Mouse (Mus musculus): ENCODE data around the gene Ecsit. TPM values are rescaled to one million over a fixed set of nuclear protein-coding genes. Genes with fewer than 3 reads are reported as not detected.

The Ecsit gene
- polyA plus RNA-seq, 2 experiments: 30.6 to 37.5 TPM

- no peak overlapping the region for H3K4me3 ChIP-seq (replicated peaks; ENCODE audit: low read length)
- no peak for ATAC-seq (ENCODE audit: low FRiP score, low read depth)
- DNase-seq (ENCODE audit: low spot score): no peak
- H3K27me3 ChIP-seq (ENCODE audit: control insufficient read depth, insufficient read depth, low read length): no peaks in the 10 kb centered on the region
- H3K27ac ChIP-seq (replicated peaks; ENCODE audit: low read depth, low read length): no peak overlapping the region
- H3K9ac ChIP-seq (ENCODE audit: low read depth, low read length, severe bottlenecking): no peak overlapping the region
- H3K36me3 ChIP-seq (ENCODE audit: control insufficient read depth, insufficient read depth, low read length): peaks cover 31% of the 10 kb centered on the region
- no peak overlapping the region for H3K4me2 ChIP-seq (replicated peaks; ENCODE audit: low read depth, low read length, severe bottlenecking)
- 86% methylated on average over 4 of the region's 4 CpGs for WGBS
- no peaks in the 10 kb centered on the region for H3K9me3 ChIP-seq (ENCODE audit: control insufficient read depth, low read length)
- H3K4me1 ChIP-seq (ENCODE audit: control insufficient read depth, insufficient read depth, low read length): peaks cover 6% of the 10 kb centered on the region; the same call in 1 of the 2 replicates
- TF ChIP-seq POLR2A (IDR thresholded peaks at IDR 0.05; ENCODE audit: borderline replicate concordance, extremely low read depth, insufficient read depth, insufficient read length): no peak
These were observed 13.0 kb downstream of the Ecsit start for GRCm38 (mm10) chr9:22072276-22072675.

DNA sequence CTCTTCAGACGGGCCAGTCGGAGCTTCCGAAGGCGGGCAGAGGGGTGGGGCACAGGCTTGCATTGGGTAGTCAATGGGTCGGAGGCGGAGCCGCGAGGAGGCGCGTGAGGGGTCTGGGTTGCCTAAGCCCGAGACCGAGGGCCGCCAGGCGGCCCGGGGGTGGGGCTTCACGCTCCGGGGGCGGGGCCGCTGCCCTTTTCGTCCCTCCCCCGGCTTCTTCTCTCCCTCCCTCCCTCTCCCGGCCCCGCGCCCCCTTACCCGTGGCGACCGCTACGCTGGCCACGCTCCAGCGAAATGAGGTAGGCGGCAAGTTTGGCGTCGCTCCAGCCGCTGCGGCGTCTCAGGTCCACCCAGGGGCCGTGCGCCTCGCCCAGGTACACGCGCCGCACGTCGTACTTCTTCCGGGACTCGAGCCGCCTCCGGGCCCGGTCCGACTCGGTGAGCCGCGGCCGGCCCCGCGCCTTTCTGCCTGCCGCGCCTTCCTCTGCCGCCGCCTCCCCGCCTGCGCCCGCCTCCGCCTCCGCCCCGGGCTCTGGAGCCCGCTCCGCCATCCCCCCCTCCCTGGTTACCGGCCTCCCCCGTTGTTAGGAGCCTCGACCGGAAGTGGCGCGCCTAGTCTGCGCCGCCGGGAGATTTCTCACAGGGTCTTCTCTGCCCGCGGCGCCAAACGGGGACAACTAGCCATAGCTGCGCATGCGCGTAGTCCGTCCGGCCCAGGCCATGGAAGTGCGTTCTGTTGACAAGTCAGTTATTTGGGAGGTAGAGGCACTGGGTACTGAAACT lies 14.3 kb downstream of the Ecsit start, which contains the start of the genes Gm49318 and Zfp653:
TSS of gene Gm49318 (minus strand) at position 469 of the 783 bp plus-strand sequence.
TSS of gene Zfp653 (minus strand) at position 586 of the 783 bp plus-strand sequence.
- peak; percentile 98 for DNase-seq (ENCODE audit: low spot score)
- peaks cover 6% of the 10 kb centered on the region; the same call in 1 of the 2 replicates for H3K4me1 ChIP-seq (ENCODE audit: control insufficient read depth, insufficient read depth, low read length)
- H3K27me3 ChIP-seq (ENCODE audit: control insufficient read depth, insufficient read depth, low read length): no peaks in the 10 kb centered on the region
- H3K4me2 ChIP-seq (replicated peaks; ENCODE audit: low read depth, low read length, severe bottlenecking): peak within 1 kb of the TSS; percentile 61
- ATAC-seq (ENCODE audit: low FRiP score, low read depth): peak; percentile 97
- WGBS: under 1% methylated on average over 54 of the region's 87 CpGs
- peak within 1 kb of the TSS; percentile 85 for H3K4me3 ChIP-seq (replicated peaks; ENCODE audit: low read length)
- H3K9me3 ChIP-seq (ENCODE audit: control insufficient read depth, low read length): no peaks in the 10 kb centered on the region
- peaks cover 26% of the 10 kb centered on the region for H3K36me3 ChIP-seq (ENCODE audit: control insufficient read depth, insufficient read depth, low read length)
- TF ChIP-seq POLR2A (IDR thresholded peaks at IDR 0.05; ENCODE audit: borderline replicate concordance, extremely low read depth, insufficient read depth, insufficient read length): peak; percentile 12; the same call in 1 of the 2 replicates
- peak within 1 kb of the TSS; percentile 92 for H3K9ac ChIP-seq (ENCODE audit: low read depth, low read length, severe bottlenecking)
- peak within 1 kb of the TSS; percentile 98 for H3K27ac ChIP-seq (replicated peaks; ENCODE audit: low read depth, low read length)

- Histone ChIP-seq H3K4me1 (ENCODE audit: control insufficient read depth, insufficient read depth, low read length) (peaks cover 6% of the 10 kb centered on the region; the same call in 1 of the 2 replicates), H3K4me3 (replicated peaks; ENCODE audit: low read length) (peak overlapping the region; percentile 85), H3K36me3 (ENCODE audit: control insufficient read depth, insufficient read depth, low read length) (peaks cover 34% of the 10 kb centered on the region), H3K4me2 (replicated peaks; ENCODE audit: low read depth, low read length, severe bottlenecking) (peak overlapping the region; percentile 61), H3K9me3 (ENCODE audit: control insufficient read depth, low read length) (no peaks in the 10 kb centered on the region), H3K27me3 (ENCODE audit: control insufficient read depth, insufficient read depth, low read length) (no peaks in the 10 kb centered on the region), H3K27ac (replicated peaks; ENCODE audit: low read depth, low read length) (0 out of 2 replicates have a peak overlapping the region, but pooled peaks have one; percentile 98), H3K9ac (ENCODE audit: low read depth, low read length, severe bottlenecking) (0 out of 2 replicates have a peak overlapping the region, but pooled peaks have one; percentile 16)
- no peak for DNase-seq (ENCODE audit: low spot score)
- 68% methylated on average over 4 of the region's 4 CpGs for WGBS
- no peak for ATAC-seq (ENCODE audit: low FRiP score, low read depth)
- TF ChIP-seq POLR2A (IDR thresholded peaks at IDR 0.05; ENCODE audit: borderline replicate concordance, extremely low read depth, insufficient read depth, insufficient read length): no peak
These were observed 15.2 kb downstream of the Ecsit start for GRCm38 (mm10) chr9:22069881-22070553.

GRCm38 (mm10) chr9:22067195-22067594 lies 18.0 kb downstream of the Ecsit start:
- Histone ChIP-seq H3K9me3 (ENCODE audit: control insufficient read depth, low read length) (no peaks in the 10 kb centered on the region), H3K9ac (ENCODE audit: low read depth, low read length, severe bottlenecking) (no peak overlapping the region), H3K4me2 (replicated peaks; ENCODE audit: low read depth, low read length, severe bottlenecking) (no peak overlapping the region), H3K27me3 (ENCODE audit: control insufficient read depth, insufficient read depth, low read length) (no peaks in the 10 kb centered on the region), H3K27ac (replicated peaks; ENCODE audit: low read depth, low read length) (no peak overlapping the region), H3K36me3 (ENCODE audit: control insufficient read depth, insufficient read depth, low read length) (peaks cover 45% of the 10 kb centered on the region), H3K4me1 (ENCODE audit: control insufficient read depth, insufficient read depth, low read length) (peaks cover 6% of the 10 kb centered on the region; the same call in 1 of the 2 replicates), H3K4me3 (replicated peaks; ENCODE audit: low read length) (no peak overlapping the region)
- 75% methylated on average over 5 of the region's 5 CpGs for WGBS
- ATAC-seq (ENCODE audit: low FRiP score, low read depth) (no peak), DNase-seq (ENCODE audit: low spot score) (no peak)
- TF ChIP-seq POLR2A (IDR thresholded peaks at IDR 0.05; ENCODE audit: borderline replicate concordance, extremely low read depth, insufficient read depth, insufficient read length): no peak

GRCm38 (mm10) chr9:22066433-22066832 lies 18.8 kb downstream of the Ecsit start:
- TF ChIP-seq POLR2A (IDR thresholded peaks at IDR 0.05; ENCODE audit: borderline replicate concordance, extremely low read depth, insufficient read depth, insufficient read length): no peak
- peaks cover 50% of the 10 kb centered on the region for H3K36me3 ChIP-seq (ENCODE audit: control insufficient read depth, insufficient read depth, low read length)
- DNase-seq (ENCODE audit: low spot score): no peak

More at GRCm38 (mm10) chr9:22066433-22066832, 18.8 kb downstream of the Ecsit start:
- Histone ChIP-seq H3K4me3 (replicated peaks; ENCODE audit: low read length) (no peak overlapping the region), H3K4me2 (replicated peaks; ENCODE audit: low read depth, low read length, severe bottlenecking) (no peak overlapping the region), H3K9ac (ENCODE audit: low read depth, low read length, severe bottlenecking) (no peak overlapping the region), H3K4me1 (ENCODE audit: control insufficient read depth, insufficient read depth, low read length) (peaks cover 6% of the 10 kb centered on the region; the same call in 1 of the 2 replicates), H3K27me3 (ENCODE audit: control insufficient read depth, insufficient read depth, low read length) (no peaks in the 10 kb centered on the region), H3K9me3 (ENCODE audit: control insufficient read depth, low read length) (no peaks in the 10 kb centered on the region), H3K27ac (replicated peaks; ENCODE audit: low read depth, low read length) (no peak overlapping the region)
- WGBS: 66% methylated on average over 3 of the region's 3 CpGs
- ATAC-seq (ENCODE audit: low FRiP score, low read depth): no peak

All from limb, embryonic 14.5 days (tissue).